Mouse (Mus musculus) hindlimb bud, embryonic 11.5 days (tissue): ENCODE data around the gene Vmn1r41.

Experiments used
- DNase-seq: peaks from one replicate; pipeline ENCODE4 v3.0.0-alpha.2; 2012; ENCODE audit warnings: low read depth, low spot score; ENCODE audit errors: extremely low spot score

Gene Vmn1r41

GRCm38 (mm10) chr6:89740466-89740865 lies at the start of gene Vmn1r41:
Gene Vmn1r41 (plus strand): TSS chr6:89740766.
- DNase-seq, result no peak

GRCm38 (mm10) chr6:89706624-89707023 lies 33.9 kb upstream of the Vmn1r41 start:
- no peak for DNase-seq

- no peak for DNase-seq
These were observed 33.3 kb upstream of the Vmn1r41 start, which contains the start of gene Vmn1r40 for GRCm38 (mm10) chr6:89707240-89707639. Gene Vmn1r40 (plus strand): TSS chr6:89707540.

- DNase-seq, result no peak
These were observed 22.5 kb upstream of the Vmn1r41 start for GRCm38 (mm10) chr6:89718051-89718450.

GRCm38 (mm10) chr6:89742811-89743210 lies 2.2 kb downstream of the Vmn1r41 start:
- DNase-seq, result no peak

- no peak for DNase-seq
These were observed 49.7 kb downstream of the Vmn1r41 start for GRCm38 (mm10) chr6:89790231-89790630.
